Mouse (Mus musculus) ZHBTc4 (cell line): ENCODE results near the gene Aagab.

ENCODE experiments used
- DNase-seq: peaks from one replicate; pipeline ENCODE4 v3.0.0-alpha.2; 2011; ENCODE audit warnings: low read depth, low spot score

Gene Aagab

DNA sequence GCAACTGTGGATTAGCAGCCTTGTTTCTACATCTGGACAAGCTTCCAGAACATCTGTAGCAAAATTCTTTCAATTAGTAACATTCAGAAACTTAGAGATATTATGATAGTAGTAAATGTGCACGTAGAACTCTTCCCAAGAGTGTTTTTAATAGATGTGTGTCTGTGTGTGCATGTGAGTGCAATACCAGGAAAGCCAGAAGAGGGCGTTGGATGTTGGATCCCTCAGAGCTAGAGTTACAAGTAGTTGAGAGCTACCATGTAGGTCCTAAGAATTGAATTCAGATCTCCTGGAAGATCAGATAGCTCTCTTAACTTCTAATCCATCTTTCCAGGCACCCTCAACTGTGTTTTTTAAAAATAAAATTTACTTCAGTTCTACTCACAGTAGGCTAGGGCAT, 4.1 kb downstream of the Aagab start:
- peak; percentile 73 for DNase-seq

DNA sequence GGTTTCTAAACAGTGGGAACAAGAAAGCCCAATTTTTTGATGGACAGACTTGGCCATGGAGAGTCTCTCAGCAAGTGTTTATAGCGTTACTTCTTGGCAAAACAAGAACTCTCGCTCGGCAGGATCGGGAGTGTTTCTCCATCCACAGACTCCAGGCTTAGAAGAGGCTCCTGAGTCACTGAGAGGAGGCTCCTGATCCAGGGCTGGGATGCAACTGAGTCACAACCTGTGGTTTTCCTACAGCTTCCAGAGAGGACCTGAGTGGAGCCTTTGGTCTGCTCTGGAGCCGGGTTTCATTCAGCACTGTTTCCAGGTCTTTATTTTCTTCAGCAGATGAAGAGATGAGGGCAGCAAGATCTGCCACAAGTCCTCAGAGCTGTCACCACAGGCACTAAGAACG, 5.5 kb downstream of the Aagab start:
- DNase-seq, result no peak

DNA sequence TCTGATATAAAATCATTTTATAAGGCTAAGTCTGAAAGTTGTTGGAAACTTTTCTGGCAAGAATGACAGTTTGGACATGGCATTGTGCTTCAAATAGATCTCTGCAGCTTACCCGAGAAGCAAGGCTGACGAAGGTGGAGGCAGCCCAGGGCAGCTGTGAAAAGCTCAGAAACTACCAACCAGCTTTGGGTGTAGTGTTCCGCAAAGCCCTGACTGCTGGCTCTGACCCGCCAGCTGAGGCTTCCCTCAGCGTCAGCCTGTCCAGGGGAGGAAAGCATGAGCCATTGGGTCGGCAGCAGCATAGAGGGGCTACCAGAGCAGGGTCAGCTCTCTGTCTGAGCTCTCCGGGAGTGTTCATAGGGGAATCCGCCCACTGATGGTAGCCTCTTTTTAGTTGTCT, 6.8 kb downstream of the Aagab start:
- DNase-seq, result no peak

- DNase-seq, result no peak
Observed at GRCm38 (mm10) chr9:63609776-63610175, 7.3 kb downstream of the Aagab start.

DNA sequence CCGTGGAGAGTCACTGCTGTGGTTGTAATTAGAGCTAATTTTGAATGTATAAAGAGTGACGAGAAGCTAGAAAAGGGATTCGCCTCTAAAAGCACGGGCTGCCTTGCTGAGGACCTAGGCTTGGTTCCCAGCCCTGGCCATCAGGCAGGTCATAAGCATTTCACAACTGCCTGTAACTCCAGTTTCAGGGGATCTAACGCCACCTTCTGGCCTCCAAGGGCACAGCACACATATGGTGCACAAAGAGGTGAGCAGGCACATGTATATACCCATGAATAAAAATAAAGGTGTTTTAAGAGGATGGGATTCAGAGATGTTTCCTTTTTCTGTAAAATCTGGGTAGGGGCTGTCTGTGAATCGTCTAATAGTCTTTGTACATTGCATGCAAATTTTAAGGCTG, 7.8 kb downstream of the Aagab start:
- peak; percentile 71 for DNase-seq

DNA sequence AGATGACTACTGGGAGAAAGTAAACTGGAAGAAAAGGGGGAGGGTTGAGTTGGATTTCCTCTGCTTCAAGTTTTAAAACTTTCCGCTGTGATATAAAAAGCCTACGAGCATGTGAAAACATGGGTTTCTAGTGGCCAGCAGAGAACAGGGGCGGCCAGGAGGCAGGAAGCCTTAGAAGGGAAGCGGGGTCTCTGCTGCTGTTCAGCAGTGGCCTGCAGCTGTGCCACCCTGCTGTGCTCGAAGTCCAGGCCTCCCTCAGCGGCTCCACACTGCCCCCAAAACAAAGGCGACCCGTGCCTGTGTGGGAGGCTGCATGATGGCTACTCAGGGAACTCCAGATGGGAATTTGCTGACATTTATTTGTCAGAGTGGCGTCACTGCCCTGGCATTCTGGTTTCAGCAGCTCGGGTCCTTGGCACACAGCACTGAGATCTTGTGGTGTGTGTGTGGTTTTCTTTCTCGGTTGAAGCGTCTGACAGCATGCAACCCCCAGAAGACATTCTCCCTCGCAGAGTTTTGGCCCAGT, 8.4 kb downstream of the Aagab start:
- DNase-seq, result no peak

GRCm38 (mm10) chr9:63611967-63612366, 9.5 kb downstream of the Aagab start:
- no peak for DNase-seq

- DNase-seq, result peak; percentile 33
Observed at GRCm38 (mm10) chr9:63612565-63613515, 10.4 kb downstream of the Aagab start.

DNA sequence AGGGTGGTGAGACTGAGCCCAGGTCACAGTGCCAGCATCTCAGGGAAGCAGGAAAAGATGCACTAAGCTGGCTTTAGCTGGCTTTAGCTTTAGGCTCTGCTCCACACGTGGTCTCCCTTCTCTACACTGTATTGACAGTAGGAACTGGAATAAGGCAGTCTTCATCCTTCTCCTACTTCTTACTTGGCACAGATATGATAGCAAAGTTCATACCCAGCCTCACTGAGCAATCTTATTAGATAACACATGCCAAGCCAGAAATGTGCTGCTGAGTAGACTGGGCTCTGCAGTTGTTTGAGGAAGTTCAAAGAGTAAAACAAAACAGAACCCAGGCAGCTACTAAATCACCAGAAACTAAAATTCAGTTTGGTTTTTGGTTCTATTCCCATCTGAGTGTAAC, 11.1 kb downstream of the Aagab start:
- no peak for DNase-seq

- no peak for DNase-seq
Observed at GRCm38 (mm10) chr9:63614018-63614985, 11.8 kb downstream of the Aagab start.

DNA sequence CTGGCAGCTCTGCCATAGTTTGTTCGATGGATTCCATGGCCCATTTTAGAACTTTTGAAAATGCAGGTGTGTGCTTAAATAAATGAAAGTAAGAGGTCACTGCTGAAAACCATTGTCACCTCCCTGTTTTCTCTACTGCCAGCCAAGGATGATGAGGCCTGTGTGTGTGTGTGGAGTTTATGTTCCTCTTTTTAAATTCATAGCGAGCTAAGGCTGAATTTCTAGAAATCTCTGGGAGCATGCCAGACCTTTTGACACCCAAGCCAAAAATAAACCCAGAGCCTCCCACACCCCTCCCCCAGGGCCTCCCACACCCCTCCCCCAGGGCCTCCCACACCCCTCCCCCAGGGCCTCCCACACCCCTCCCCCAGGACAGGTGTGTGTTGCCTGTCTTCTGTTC, 15.5 kb downstream of the Aagab start:
- no peak for DNase-seq

GRCm38 (mm10) chr9:63623895-63624569, 21.6 kb downstream of the Aagab start:
- no peak for DNase-seq

DNA sequence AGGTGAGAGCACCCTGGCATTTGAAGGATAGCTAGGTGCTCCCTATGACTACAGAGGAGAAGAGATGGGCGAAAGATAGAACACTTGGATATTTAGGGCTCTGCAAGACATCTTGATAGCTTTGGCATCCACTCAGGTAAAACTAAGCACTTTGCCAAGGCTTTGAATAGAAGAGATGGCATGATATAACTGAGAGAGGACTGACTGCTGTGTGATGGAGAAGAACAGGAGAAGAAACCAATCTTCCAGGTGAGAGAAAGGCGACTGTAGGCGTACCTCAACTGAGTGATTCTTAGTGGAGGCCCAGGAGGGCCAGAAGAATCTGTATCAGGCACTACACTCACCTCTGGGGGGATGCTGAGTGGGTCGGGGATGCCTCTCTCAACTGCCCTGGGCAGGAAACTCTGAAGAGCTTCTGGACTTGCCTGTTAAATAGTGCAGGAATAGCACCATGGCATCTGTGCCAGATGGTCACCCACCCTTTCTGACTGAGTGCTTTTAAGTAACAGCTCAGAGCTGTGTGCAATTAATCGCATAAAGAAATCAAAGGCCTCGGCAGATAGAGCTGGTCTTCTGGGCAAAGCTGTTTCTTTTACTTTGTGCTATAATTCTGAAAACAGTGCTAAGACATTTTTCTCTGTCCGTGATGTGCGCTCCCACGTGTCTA, 22.8 kb downstream of the Aagab start:
- DNase-seq, result no peak

DNA sequence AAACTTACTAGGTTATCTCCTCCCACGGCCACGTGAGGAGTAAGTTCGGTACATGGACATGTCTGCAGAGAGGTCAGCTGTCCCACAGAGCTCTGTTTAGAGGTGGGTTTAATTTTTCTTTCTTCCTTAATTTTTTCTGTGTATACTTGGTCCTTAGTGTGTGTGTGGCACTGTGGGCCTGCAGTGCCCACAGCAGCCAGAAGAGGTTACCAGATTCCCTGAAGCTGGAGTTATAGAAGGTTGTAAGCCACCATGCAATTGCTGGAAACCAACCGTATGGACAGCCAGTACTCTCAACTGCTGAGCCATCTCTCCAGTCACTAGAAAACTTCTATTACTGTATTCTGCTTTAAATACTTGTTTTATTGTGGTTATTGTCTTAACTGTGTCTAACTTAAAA, 29.6 kb downstream of the Aagab start:
- DNase-seq, result no peak

DNA sequence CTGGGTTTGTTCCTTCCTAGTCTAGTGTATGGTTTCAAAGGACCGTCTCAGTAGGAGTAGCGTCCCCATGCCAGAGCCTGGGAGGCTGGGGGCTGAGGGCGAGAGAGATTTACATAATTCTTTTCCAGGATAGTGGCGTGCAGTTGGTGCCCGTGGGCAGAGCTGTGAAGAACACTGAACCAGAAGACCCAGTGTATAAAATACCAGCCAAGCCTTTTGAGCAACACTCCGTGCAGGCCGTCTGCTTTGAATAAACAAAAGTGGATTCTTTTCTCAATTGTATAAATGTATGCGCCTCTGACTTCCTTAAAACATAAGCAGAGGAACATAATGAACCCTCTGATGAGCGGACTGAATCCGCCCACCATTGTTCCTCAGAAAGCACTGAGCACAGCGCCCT, 30.5 kb downstream of the Aagab start:
- no peak for DNase-seq

DNA sequence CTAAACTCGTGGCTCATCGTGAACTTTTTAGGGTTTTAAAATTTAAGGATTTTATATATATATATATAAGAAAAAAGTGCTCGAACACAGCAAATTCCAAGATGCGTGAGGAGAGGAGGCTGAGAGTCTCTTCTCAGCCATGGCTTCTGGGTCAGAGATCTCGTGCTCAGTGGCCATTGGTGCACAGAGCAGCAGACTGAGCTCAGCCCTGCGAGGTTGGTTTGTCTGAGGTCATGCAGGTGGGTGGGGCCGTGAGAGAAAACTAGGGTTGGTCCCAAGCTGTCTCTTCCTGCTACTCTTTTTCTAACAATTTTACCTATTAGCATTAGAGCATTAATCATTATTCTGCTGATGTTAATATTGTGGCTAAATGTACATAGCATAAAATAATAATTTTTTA, 30.9 kb downstream of the Aagab start:
- peak; percentile 47 for DNase-seq

- DNase-seq, result no peak
Observed at GRCm38 (mm10) chr9:63636113-63636512, 33.7 kb downstream of the Aagab start.

DNA sequence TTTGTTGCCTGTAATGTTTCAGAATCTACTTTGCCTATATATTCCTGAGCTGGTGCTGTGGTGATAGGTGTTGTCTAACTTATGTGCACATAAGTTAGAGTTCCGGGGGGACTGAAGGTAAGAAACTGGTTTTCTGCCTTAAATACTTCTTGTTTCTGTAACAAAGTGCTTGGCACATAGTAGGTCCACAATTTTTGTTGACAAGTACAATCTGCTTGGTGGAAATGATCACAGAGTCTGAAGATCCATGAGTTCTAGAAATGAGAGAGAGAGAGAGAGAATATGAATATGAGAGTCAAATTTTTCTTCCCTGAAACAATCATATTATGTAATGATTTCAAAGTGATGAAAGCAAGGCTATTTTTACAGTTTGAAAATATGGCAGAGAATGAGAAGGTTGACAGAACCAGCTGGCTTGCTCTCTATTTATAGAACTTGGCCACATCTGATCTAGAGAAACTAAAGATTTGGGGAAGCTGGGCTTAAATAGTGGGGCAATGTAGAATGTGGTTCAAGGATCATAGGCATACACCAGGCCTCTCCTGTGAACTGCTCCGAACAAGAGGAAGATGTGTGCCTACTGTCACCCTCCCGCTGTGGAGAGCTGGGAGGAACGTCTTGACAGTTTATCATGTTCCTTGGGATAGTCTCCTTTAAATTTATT, 39.7 kb downstream of the Aagab start:
- no peak for DNase-seq

GRCm38 (mm10) chr9:63644011-63644410, 41.6 kb downstream of the Aagab start:
- DNase-seq, result no peak

DNA sequence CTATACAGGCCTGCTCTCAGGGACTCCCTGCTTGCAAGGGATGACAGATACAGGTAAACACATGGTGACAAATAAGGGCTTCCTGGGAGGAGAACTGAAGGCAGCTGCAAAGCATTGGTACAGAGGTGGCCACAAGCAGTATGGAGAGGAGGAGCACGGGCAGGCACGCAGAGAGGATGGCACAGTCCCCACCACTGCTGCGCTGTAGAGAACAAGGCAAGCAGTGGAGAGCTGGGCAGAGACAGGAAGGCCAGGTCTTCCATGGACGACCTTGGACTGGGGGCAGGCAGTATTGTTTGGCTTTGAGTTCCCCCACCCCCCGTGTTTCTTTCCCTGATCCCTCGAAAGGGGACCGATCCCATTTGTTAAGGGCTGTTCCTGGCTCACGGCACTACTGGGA, 42.6 kb downstream of the Aagab start:
- DNase-seq, result no peak
